Mouse (Mus musculus) v-Abl transformed pro-B cells (cell line): ENCODE data around the gene Dctn2.

Experiments used
- in situ Hi-C, 2 experiments: fragments of 400-800 bp; cut with MboI; formaldehyde crosslinking; loops; one replicate each; pipeline ENCODE4 v1.15.1; 2025; ENCODE audit not compliant: unreplicated experiment in 2 of 2

Gene Dctn2

DNA sequence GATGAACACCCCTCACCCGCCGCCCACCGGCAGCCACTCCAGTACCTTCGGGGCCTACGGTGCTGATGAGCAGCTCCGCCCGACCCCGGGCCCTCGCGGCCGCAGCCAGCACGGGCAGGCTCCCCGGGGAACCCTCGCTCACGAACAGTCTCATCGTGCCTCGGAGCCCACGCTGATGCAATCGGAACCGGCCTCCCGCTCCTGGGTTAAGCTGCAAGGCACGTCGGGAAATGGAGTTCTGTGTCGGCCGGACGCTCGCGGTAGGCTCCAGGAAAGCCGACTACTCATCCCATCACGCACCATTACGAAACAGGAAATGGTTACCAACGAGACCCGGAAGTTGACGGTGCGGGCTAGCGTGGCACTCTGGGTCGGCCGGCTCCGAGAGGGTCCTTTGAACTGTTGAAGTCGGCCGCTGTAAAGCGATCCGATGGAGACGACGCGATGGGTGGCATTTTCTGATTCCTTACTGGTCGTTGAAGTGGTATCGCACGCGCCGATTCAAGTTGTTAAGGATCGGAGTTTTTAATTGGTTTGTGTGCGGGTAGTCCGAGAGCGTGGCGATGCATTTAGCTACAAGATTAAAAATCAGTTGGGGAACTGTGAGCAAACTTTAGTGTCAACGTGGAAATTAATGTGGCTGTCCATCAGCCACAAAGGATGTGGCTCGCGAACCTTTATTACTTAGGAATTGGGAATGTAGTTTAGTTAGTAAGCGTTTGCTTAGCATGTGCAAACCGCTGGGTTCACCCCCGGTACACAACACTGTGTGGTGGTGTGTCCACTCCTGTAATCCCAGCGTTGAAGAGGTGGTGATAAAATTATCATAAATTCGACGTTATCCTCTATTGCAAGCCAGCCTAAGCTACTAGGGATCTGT is 45.5 kb downstream of the Dctn2 start, which contains the start of gene Mars:
Gene Mars (minus strand): TSS at position 311 of the 880 bp plus-strand sequence.
- in situ Hi-C loops: loop anchor here (5.0 kb wide), 1 partner anchor 49 kb away; the partner anchor contains the start of gene Kif5a (in 2 of the 2)

DNA sequence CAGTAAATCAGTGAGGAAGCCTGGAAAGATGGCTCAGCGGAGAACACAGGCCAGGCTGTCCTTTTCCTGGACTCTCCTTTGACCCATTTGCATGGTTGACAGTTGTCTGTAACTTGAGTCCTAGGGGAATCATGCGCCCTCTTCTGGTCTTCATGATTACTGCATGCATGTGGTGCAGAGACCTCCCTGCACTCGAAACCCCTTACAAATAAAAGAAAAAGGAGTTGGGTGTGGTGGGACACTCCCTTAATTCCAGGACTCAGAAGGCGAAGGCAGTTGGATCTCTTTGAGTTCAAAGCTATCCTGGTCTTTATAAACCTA is 46.1 kb downstream of the Dctn2 start:
- in situ Hi-C loops: loop anchor here (5.0 kb wide), 1 partner anchor 50 kb away; the partner anchor contains the start of gene Kif5a (in 2 of the 2)

DNA sequence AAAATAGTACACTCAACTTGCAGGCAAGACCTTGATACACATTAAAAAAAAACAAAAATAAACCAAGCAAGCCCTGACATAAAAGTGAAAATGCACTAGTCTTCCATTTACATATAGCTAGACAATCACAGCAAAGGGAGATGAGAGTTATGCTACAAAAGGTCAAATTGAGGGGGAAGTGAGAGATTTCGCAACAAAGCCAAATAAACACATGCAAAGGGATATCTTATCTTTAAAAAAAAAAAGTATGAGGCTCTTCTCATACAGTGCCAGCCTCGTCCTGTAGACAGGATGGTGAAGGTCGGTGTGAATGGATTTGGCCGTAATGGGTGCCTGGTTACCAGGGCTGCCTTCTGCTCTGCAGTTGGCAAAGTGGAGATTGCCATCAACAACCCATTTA is 46.7 kb downstream of the Dctn2 start:
- in situ Hi-C loops: loop anchor here (5.0 kb wide), 1 partner anchor 51 kb away; the partner anchor contains the start of gene Kif5a (in 2 of the 2)

DNA sequence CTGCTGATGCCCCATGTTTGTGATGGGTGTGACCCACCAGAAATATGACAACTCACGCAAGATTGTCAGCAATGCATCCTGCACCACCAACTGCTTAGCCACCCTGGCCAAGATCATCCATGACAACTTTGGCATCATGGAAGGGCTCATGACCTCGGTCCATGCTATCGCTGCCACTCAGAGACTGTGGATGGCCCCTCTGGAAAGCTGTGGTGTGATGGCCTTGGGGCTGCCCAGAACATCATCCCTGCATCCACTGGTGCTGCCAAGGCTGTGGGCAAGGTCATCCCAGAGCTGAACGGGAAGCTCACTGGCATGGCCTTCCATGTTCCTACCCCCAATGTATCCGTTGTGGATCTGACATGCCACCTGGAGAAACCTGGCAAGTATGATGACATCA is 47.3 kb downstream of the Dctn2 start:
- in situ Hi-C loops: loop anchor here (5.0 kb wide), 1 partner anchor 51 kb away; the partner anchor contains the start of gene Kif5a (in 2 of the 2)

DNA sequence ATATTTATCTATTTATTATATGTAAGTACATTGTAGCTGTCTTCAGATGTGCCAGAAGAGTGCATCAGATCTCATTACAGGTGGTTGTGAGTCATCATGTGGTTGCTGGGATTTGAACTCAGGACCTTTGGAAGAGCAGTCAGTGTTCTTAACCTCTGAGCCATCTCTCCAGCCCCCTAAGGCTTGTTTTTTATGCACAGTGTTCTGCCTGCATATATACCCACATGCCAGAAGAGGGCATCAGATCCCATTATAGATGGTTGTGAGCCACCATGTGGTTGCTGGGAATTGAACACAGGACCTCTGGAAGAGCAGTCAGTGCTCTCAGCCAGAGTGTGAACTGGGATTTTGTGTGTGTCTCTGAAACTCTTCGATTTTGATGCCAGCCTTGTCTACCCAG is 48.8 kb downstream of the Dctn2 start:
- in situ Hi-C loops: loop anchor here (5.0 kb wide), 1 partner anchor 53 kb away; the partner anchor contains the start of gene Kif5a (in 2 of the 2)

- in situ Hi-C loops: no loop called here
Observed at GRCm38 (mm10) chr10:127317277-127317676, 51.1 kb downstream of the Dctn2 start.

GRCm38 (mm10) chr10:127318009-127318408 is 51.8 kb downstream of the Dctn2 start:
- in situ Hi-C loops: no loop called here

- in situ Hi-C loops: no loop called here
Observed at GRCm38 (mm10) chr10:127319969-127320368, 53.8 kb downstream of the Dctn2 start.

DNA sequence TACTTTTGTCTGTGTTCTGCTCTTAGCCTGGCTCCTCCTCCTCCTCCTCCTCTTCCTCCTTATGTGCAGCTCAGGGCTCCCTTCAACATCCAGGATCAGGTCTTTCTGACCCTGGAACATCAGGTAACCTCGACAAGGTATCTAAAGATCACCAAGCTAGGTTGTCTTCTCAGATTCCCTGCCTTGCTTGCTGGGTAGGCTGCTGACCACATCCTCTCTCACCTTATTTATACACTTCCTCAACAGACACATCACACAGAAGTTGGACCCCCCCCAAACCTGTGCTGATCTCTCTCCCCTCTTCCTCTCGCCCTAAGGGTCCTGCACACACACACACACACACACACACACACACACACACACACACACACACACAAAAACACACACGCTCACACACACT is 55.5 kb downstream of the Dctn2 start, which contains the start of gene Arhgap9:
Gene Arhgap9 (plus strand): TSS at position 344 of the 400 bp plus-strand sequence.
- in situ Hi-C loops: no loop called here

DNA sequence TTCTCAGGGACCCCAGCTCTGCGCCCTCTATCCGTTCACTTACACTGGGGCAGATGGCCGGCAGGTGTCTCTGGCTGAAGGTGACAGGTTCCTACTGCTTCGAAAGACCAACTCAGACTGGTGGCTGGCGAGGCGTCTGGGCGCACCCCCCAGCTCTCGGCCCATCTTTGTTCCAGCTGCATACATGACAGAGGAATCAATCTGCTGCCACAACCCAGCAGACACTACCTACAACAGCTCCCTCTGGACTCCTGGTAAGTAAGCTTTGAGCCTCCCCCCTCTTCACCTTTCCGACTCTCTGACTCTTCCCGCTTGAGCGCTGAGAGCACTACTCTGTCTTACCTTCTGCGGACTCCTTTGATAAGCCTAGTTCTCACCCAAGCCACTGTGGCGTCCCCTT is 56.0 kb downstream of the Dctn2 start:
- in situ Hi-C loops: no loop called here

GRCm38 (mm10) chr10:127322669-127323068 is 56.5 kb downstream of the Dctn2 start:
- in situ Hi-C loops: no loop called here

DNA sequence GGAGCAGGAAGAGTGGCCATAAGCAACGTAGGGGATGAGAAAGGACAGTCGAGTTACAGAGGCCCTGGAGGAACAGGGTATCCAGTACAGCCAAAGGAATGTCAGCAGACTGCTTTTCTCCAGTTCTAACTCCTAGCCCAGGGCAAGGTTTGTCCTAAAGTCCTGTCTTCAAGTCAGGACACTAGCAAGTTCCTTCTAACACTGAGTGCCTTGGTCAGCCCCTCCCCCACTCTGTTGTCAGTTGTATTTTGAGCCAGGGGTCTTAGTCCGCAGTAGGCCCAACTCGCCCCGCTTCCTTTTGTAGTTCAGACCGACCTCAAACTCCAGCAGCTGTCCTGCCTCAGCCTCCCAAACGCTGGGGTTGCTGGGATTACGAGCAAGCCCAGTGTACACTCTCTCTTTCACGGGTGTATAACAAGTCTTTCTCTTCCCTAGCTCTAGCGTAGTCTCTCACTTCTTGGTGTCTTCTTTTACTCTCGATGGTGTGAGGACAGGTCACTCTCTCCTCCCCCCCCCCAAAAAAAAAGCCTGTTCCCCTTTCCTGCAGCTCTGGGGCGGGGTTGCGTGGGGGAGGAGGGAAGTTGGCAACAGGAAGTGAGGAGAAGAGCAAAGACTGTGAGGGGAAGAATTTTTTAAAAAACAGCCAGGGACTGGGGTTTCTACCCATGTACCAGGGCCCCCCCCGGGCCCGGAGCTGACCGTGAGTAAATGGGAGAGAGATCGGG is 57.1 kb downstream of the Dctn2 start:
- in situ Hi-C loops: no loop called here

- in situ Hi-C loops: no loop called here
Observed at GRCm38 (mm10) chr10:127324495-127324894, 58.3 kb downstream of the Dctn2 start.

DNA sequence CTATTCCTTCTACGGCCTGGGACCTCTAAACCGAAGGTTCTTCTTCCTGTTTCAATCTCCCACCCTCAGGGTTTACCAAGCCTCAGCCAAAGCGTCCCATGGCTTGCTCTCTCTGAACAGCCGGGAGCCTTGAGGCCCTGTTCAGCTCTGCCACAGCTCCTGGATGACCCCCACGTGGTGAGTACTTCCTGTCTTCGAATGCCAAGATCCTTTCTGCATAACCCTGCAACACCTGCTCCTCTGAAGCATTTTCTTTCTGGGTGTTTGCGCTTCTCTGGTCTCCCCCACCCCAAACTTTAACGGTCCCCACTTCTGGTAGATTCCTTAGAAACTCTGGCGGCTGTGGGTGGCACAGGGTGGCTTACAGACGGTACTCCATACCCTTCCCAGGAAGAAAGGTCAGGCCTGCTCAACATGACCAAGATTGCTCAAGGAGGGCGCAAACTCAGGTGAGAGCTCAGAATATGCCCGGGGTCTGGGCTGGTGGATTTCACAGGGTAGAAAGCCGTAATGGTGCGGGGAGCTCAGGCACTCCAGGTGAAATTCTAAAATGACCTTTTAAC is 59.4 kb downstream of the Dctn2 start:
- in situ Hi-C loops: no loop called here

- in situ Hi-C loops: no loop called here
Observed at GRCm38 (mm10) chr10:127326017-127326801, 60.0 kb downstream of the Dctn2 start.

DNA sequence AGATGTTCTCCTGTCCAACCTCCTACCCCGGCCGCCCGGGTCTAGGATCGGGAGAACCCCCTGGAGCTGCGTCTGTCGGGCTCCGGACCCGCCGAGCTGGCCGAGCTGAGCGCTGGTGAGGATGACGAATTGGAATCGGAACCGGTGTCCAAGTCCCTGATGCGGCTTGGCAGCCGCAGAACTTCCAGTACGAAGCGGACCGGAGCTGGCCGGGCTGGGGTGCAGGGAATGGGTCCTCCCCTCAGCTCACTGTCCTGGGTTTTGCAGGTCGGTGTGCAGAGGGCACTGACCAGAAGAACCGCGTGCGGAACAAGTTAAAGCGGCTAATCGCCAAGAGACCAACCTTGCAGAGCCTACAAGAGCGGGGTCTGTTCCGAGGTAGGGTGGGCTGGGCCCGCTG is 60.7 kb downstream of the Dctn2 start:
- in situ Hi-C loops: no loop called here

GRCm38 (mm10) chr10:127327461-127328145 is 61.4 kb downstream of the Dctn2 start:
- in situ Hi-C loops: no loop called here

GRCm38 (mm10) chr10:127330212-127330611 is 64.0 kb downstream of the Dctn2 start:
- in situ Hi-C loops: loop anchor here in 1 of 2 experiments (5.0 kb wide), 1 partner anchor 153 kb away; no protein-coding TSS in a partner anchor
